Mouse (Mus musculus): ENCODE results near the gene Wiz.

DNA sequence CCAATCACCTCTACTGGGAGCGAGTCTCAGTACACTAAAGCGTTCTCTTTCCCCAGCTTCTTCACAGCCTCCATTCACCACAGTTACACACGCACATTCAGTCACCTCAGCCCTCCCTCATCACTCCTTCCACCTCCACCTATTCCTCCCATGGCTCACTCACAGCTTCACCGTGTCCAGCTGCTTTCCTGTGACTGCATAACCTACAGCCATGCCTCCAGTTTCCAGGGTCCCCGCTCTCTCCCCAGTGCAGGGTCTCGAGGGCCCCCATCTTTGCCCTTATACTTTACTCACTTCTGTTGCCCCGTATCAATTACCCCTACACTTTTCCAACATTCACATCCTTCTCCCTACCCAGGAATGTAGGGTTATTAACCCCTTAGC lies 1.3 kb downstream of the Wiz start:
- TF ChIP-seq JUND (conservative IDR thresholded peaks at IDR 0.05; ENCODE audit: low read depth, low read length) (no peak), CTCF (conservative IDR thresholded peaks at IDR 0.05 in 1 of 2, IDR thresholded peaks at IDR 0.05 in 1 of 2; ENCODE audit: low read depth in 2 of 2, low read length in 2 of 2) (no peak), MXI1 (IDR thresholded peaks at IDR 0.05; ENCODE audit: low read depth, low read length) (no peak), POLR2A (IDR thresholded peaks at IDR 0.05; ENCODE audit: low read depth, low read length) (no peak), MAX (IDR thresholded peaks at IDR 0.05; ENCODE audit: low read length) (no peak), EP300 (IDR thresholded peaks at IDR 0.05; ENCODE audit: low read length) (no peak), MEF2A (IDR thresholded peaks at IDR 0.05; ENCODE audit: borderline replicate concordance, low read depth, low read length) (no peak), ZMIZ1 (IDR thresholded peaks at IDR 0.05; ENCODE audit: low read depth, low read length) (no peak), POLR2AphosphoS2 (IDR thresholded peaks at IDR 0.05; ENCODE audit: low read depth, low read length) (no peak), TCF12 (IDR thresholded peaks at IDR 0.05; ENCODE audit: low read depth, low read length) (no peak), CHD1 (IDR thresholded peaks at IDR 0.05; ENCODE audit: low read depth, low read length) (no peak), HCFC1 (IDR thresholded peaks at IDR 0.05; ENCODE audit: low read depth, low read length) (no peak), UBTF (IDR thresholded peaks at IDR 0.05; ENCODE audit: low read depth, low read length) (no peak)

Data from CH12.LX (cell line).